Mouse (Mus musculus) E14TG2a.4 (cell line): ENCODE results near the gene Dll4.

Experiments used
- CTCF ChIP-seq: conservative IDR thresholded peaks from 2 replicates; pipeline ENCODE4 v1.5.1; 2014; ENCODE audit warnings: low read length
- NANOG ChIP-seq: IDR thresholded peaks from 2 replicates; pipeline ENCODE4 v1.6.1; 2014; ENCODE audit warnings: borderline replicate concordance, low read length, mixed read lengths
- POU5F1 ChIP-seq: IDR thresholded peaks from 2 replicates; pipeline ENCODE4 v1.6.1; 2014; ENCODE audit warnings: low read length, borderline replicate concordance

- TF ChIP-seq POU5F1, result no peak
- no peak for TF ChIP-seq CTCF
- no peak for TF ChIP-seq NANOG
Measured at GRCm38 (mm10) chr2:119364969-119365368, 39.4 kb downstream of the Dll4 start.
